Mouse (Mus musculus) lung, adult 2 months (tissue): ENCODE measurements around the gene Cfap43.

ENCODE experiments used
- CTCF ChIP-seq: fragments of 200-500 bp; IDR thresholded peaks from 2 replicates; pipeline ENCODE4 v1.5.1; 2011; ENCODE audit warnings: mild to moderate bottlenecking, low read length, control low read depth; ENCODE audit not compliant: insufficient read depth
- POLR2A ChIP-seq: fragments of 200-500 bp; IDR thresholded peaks from 2 replicates; pipeline ENCODE4 v1.6.1; 2011; ENCODE audit warnings: low read depth, mild to moderate bottlenecking, control low read depth, low read length, borderline replicate concordance; ENCODE audit errors: extremely low read depth

- TF ChIP-seq CTCF, result no peak
- TF ChIP-seq POLR2A, result no peak
These were observed 49.6 kb downstream of the Cfap43 start for GRCm38 (mm10) chr19:47869516-47869915.
